Mouse (Mus musculus) midbrain, embryonic 13.5 days (tissue): ENCODE data around the gene Tubg2. TPM values are rescaled to one million over a fixed set of nuclear protein-coding genes. Genes with fewer than 3 reads are reported as not detected.

Experiments used
- ATAC-seq: fragments of 200-750 bp; cut with Nextera tagmentation; 2 replicates; pipeline ENCODE4 v1.8.0; 2017; ENCODE audit warnings: mild to moderate bottlenecking, moderate TSS enrichment, moderate library complexity
- H3K27ac ChIP-seq: fragments of 300-500 bp; sonication (generic); 2 replicates; pipeline ENCODE4 v1.5.1; 2015; ENCODE audit warnings: inconsistent platforms, mild to moderate bottlenecking, moderate library complexity
- H3K27me3 ChIP-seq: fragments of 300-500 bp; sonication (generic); 2 replicates; pipeline ENCODE4 v1.6.1; 2015; ENCODE audit warnings: mild to moderate bottlenecking, inconsistent platforms
- H3K36me3 ChIP-seq: fragments of 300-500 bp; sonication (generic); 2 replicates; pipeline ENCODE4 v1.6.1; 2015; ENCODE audit warnings: mild to moderate bottlenecking, inconsistent platforms
- H3K4me1 ChIP-seq: fragments of 300-500 bp; sonication (generic); replicated peaks from 2 replicates; pipeline ENCODE4 v1.6.1; 2015; ENCODE audit warnings: inconsistent platforms
- H3K4me2 ChIP-seq: fragments of 300-500 bp; sonication (generic); replicated peaks from 2 replicates; pipeline ENCODE4 v1.6.1; 2015; ENCODE audit warnings: moderate library complexity, mild to moderate bottlenecking, inconsistent platforms
- H3K4me3 ChIP-seq: fragments of 300-500 bp; sonication (generic); replicated peaks from 2 replicates; pipeline ENCODE4 v1.5.1; 2015; ENCODE audit warnings: mild to moderate bottlenecking, inconsistent platforms
- H3K9ac ChIP-seq: fragments of 300-500 bp; sonication (generic); replicated peaks from 2 replicates; pipeline ENCODE4 v1.6.1; 2015; ENCODE audit warnings: mild to moderate bottlenecking, inconsistent platforms
- H3K9me3 ChIP-seq: fragments of 300-500 bp; sonication (generic); 2 replicates; pipeline ENCODE4 v1.6.1; 2016; ENCODE audit warnings: mild to moderate bottlenecking, inconsistent platforms
- WGBS: fragments of 180-500 bp; shearing (Covaris S2); methylation state at CpG from one replicate; pipeline ENCODE4 v1.1.7; 2015; 5-methylcytosine and 5-hydroxymethylcytosine counted together
- polyA plus RNA-seq: library from polyadenylated mRNA; unstranded; fragments of >200 nt; fragmentation: Nextera tagmentation; extraction: Ambion mirVana; gene quantifications from 2 replicates; pipeline ENCODE4 v1.2.1, GENCODE M21; 2015

Gene Tubg2
- polyA plus RNA-seq, 1 experiment from 2014 or later = 29.8 TPM

- Histone ChIP-seq H3K36me3 (peaks cover 16% of the 10 kb centered on the region), H3K4me1 (peaks cover 58% of the 10 kb centered on the region), H3K9me3 (no peaks in the 10 kb centered on the region), H3K4me2 (peak overlapping the region; percentile 91), H3K4me3 (peak overlapping the region; percentile 62), H3K27me3 (peaks cover 74% of the 10 kb centered on the region), H3K9ac (peak overlapping the region; percentile 79), H3K27ac (no peak overlapping the region)
- ATAC-seq = no peak
- 13% methylated on average over 17 of the region's 17 CpGs for WGBS
These were observed 13.8 kb downstream of the Tubg2 start for GRCm38 (mm10) chr11:101169301-101170107.

DNA sequence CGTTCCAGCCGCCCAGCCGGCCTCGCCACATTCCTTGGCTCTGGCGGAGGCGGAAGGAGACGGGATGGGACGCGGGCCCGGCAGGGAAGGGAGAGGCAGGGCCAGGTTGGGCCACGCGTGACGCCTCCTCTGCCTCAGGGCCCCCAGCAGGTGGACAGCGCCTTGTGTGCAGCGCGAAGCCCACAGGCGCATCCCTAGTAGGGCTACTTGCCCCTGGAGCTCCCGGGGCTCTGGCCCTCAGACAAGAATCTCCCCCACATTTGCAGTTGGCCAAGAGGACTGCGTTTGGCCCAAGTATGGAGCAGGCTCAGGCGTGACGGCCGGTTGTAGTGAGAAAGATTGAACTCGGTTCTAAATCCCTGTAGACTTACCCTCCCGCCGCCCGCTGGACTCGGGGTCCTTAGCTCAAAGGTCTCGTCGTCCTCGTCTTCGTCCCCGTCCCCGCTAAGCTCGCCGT lies 14.7 kb downstream of the Tubg2 start, which contains the start of gene Cntnap1:
Gene Cntnap1, plus strand, starts transcription at position 170 of the 457 bp plus-strand sequence.
- peaks cover 16% of the 10 kb centered on the region for H3K36me3 ChIP-seq
- peaks cover 74% of the 10 kb centered on the region for H3K27me3 ChIP-seq
- H3K4me2 ChIP-seq = peak within 1 kb of the TSS; percentile 91
- H3K9ac ChIP-seq = peak within 1 kb of the TSS; percentile 79
- H3K4me3 ChIP-seq = peak within 1 kb of the TSS; percentile 62
- H3K4me1 ChIP-seq = peaks cover 64% of the 10 kb centered on the region
- no peak for ATAC-seq
- no peaks in the 10 kb centered on the region for H3K9me3 ChIP-seq
- H3K27ac ChIP-seq = peak within 1 kb of the TSS; percentile 76
- under 1% methylated on average over 35 of the region's 35 CpGs for WGBS

- H3K4me1 ChIP-seq = peaks cover 69% of the 10 kb centered on the region
These were observed 15.3 kb downstream of the Tubg2 start, which contains the start of gene Plekhh3 for GRCm38 (mm10) chr11:101170811-101171610. Gene Plekhh3 (minus strand): TSS chr11:101171351.

GRCm38 (mm10) chr11:101171721-101172433 lies 16.2 kb downstream of the Tubg2 start:
- peaks cover 70% of the 10 kb centered on the region for H3K27me3 ChIP-seq
- H3K4me1 ChIP-seq = peaks cover 78% of the 10 kb centered on the region

More at GRCm38 (mm10) chr11:101170811-101171610, 15.3 kb downstream of the Tubg2 start, which contains the start of gene Plekhh3:
- Histone ChIP-seq H3K27me3 (peaks cover 70% of the 10 kb centered on the region), H3K4me2 (peak within 1 kb of the TSS; percentile 91), H3K9ac (peak within 1 kb of the TSS; percentile 79), H3K27ac (peak within 1 kb of the TSS; percentile 84), H3K9me3 (no peaks in the 10 kb centered on the region), H3K4me3 (peak within 1 kb of the TSS; percentile 62), H3K36me3 (peaks cover 16% of the 10 kb centered on the region)
- ATAC-seq = peak; percentile 93
- WGBS = under 1% methylated on average over 49 of the region's 50 CpGs

GRCm38 (mm10) chr11:101172434-101172815 lies 16.7 kb downstream of the Tubg2 start:
- no peak for ATAC-seq
- 4% methylated on average over 5 of the region's 5 CpGs for WGBS
- H3K27me3 ChIP-seq = peaks cover 70% of the 10 kb centered on the region
- peak overlapping the region; percentile 64 for H3K4me2 ChIP-seq
- peak overlapping the region; percentile 46 for H3K4me3 ChIP-seq
- no peaks in the 10 kb centered on the region for H3K9me3 ChIP-seq
- H3K9ac ChIP-seq = peak overlapping the region; percentile 58
- peak overlapping the region; percentile 84 for H3K27ac ChIP-seq
- peaks cover 5% of the 10 kb centered on the region for H3K36me3 ChIP-seq
- peaks cover 83% of the 10 kb centered on the region for H3K4me1 ChIP-seq

More at GRCm38 (mm10) chr11:101171721-101172433, 16.2 kb downstream of the Tubg2 start:
- Histone ChIP-seq H3K4me2 (peak overlapping the region; percentile 64), H3K9ac (peak overlapping the region; percentile 58), H3K4me3 (peak overlapping the region; percentile 46), H3K9me3 (no peaks in the 10 kb centered on the region), H3K27ac (peak overlapping the region; percentile 84), H3K36me3 (peaks cover 10% of the 10 kb centered on the region)
- under 1% methylated on average over 31 of the region's 31 CpGs for WGBS
- peak; percentile 35 for ATAC-seq

- Histone ChIP-seq H3K4me1 (peaks cover 87% of the 10 kb centered on the region), H3K36me3 (no peaks in the 10 kb centered on the region), H3K27me3 (peaks cover 70% of the 10 kb centered on the region), H3K4me3 (peak overlapping the region; percentile 36; the same call in 1 of the 2 replicates), H3K9me3 (no peaks in the 10 kb centered on the region), H3K4me2 (peak overlapping the region; percentile 63), H3K9ac (no peak overlapping the region), H3K27ac (no peak overlapping the region)
- WGBS = 4% methylated on average over 11 of the region's 11 CpGs
- ATAC-seq = no peak
These were observed 17.4 kb downstream of the Tubg2 start for GRCm38 (mm10) chr11:101173112-101173511.

DNA sequence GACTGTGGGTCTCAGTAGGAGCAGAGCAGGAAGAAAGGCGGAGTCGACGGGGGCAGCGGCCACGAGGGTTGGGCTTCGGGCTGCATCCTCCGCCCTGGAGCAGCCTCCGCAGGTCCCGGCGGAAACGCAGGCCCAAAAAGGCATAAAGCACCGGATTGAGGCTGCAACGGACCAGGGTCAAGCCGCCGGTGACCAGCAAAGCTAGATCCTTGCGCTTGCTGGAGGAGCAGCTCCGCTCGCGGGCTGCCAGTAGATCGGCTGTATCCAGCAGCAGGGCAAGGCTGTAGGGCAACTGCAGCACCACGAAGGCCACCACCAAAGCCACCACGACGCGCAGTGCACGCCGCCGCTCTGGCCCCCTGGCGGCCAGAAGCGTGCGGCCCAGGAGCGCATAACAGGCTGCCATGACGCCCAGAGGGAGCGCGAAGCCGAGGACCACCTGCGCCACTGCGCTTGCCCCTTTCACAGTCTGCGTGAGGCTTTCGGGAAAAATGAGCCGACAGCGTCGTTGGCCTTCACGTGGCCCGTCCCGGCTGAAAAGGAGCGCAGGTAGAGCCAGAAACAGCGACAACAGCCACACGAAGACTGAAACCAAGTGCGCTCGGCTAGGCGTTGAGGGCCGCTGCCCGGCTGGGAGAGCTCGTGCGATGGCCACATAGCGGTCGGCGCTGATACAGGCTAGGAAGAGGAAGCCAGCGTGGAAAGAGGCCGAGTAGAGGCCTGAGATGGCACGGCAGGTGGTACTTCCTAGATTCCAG lies 18.1 kb downstream of the Tubg2 start:
- peak overlapping the region; percentile 36 for H3K4me3 ChIP-seq
- H3K4me1 ChIP-seq = peaks cover 86% of the 10 kb centered on the region
- H3K4me2 ChIP-seq = peak overlapping the region; percentile 63
- ATAC-seq = peak; percentile 67
- H3K9me3 ChIP-seq = no peaks in the 10 kb centered on the region
- no peaks in the 10 kb centered on the region for H3K36me3 ChIP-seq
- H3K27me3 ChIP-seq = peaks cover 70% of the 10 kb centered on the region
- H3K27ac ChIP-seq = peak overlapping the region; percentile 74
- H3K9ac ChIP-seq = peak overlapping the region; percentile 64
- under 1% methylated on average over 61 of the region's 61 CpGs for WGBS

DNA sequence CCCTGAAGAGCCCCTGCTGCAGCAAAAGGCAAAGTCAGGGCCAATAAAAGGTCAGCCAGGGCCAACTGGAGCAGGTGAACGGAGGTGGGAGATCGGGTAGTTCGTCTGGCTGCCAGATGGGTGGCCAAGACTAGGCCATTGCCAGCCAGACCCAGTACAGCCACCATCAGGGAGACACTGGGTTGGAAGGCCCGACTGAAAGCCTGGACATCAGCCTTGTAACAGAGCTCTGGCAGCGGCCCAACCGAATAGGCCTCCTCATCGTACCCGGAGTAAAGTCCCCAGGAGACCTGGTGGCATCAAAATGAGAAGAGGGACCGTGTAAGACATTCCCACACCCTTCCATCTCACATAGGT lies 18.7 kb downstream of the Tubg2 start:
- ATAC-seq = no peak
- Histone ChIP-seq H3K36me3 (no peaks in the 10 kb centered on the region), H3K9ac (peak overlapping the region; percentile 64), H3K4me2 (peak overlapping the region; percentile 63), H3K4me1 (peaks cover 80% of the 10 kb centered on the region), H3K4me3 (peak overlapping the region; percentile 36), H3K9me3 (no peaks in the 10 kb centered on the region), H3K27me3 (peaks cover 70% of the 10 kb centered on the region), H3K27ac (peak overlapping the region; percentile 74)
- WGBS = 27% methylated on average over 9 of the region's 9 CpGs

- WGBS = 19% methylated on average over 14 of the region's 14 CpGs
- Histone ChIP-seq H3K4me3 (peak within 1 kb of the TSS; percentile 39), H3K36me3 (no peaks in the 10 kb centered on the region), H3K4me1 (peaks cover 74% of the 10 kb centered on the region), H3K27ac (peak within 1 kb of the TSS; percentile 74), H3K9me3 (no peaks in the 10 kb centered on the region), H3K9ac (peak within 1 kb of the TSS; percentile 64), H3K4me2 (peak within 1 kb of the TSS; percentile 63), H3K27me3 (peaks cover 68% of the 10 kb centered on the region)
- ATAC-seq = no peak
These were observed 19.3 kb downstream of the Tubg2 start, which contains the start of gene Ccr10 for GRCm38 (mm10) chr11:101174851-101175628. Gene Ccr10 (minus strand): TSS chr11:101175443.

GRCm38 (mm10) chr11:101175636-101176116 lies 20.0 kb downstream of the Tubg2 start:
- 10% methylated on average over 11 of the region's 11 CpGs for WGBS
- H3K36me3 ChIP-seq = no peaks in the 10 kb centered on the region
- H3K4me3 ChIP-seq = peak overlapping the region; percentile 39
- H3K9ac ChIP-seq = peak overlapping the region; percentile 60
- H3K4me1 ChIP-seq = peaks cover 67% of the 10 kb centered on the region
- H3K27ac ChIP-seq = no peak overlapping the region
- H3K9me3 ChIP-seq = no peaks in the 10 kb centered on the region
- ATAC-seq = no peak
- H3K4me2 ChIP-seq = peak overlapping the region; percentile 57
- H3K27me3 ChIP-seq = peaks cover 64% of the 10 kb centered on the region
